Mouse (Mus musculus): ENCODE measurements around the gene Cav3. TPM values are rescaled to one million over a fixed set of nuclear protein-coding genes. Genes with fewer than 3 reads are reported as not detected.

Gene Cav3
- under 1 TPM; 0.55 to 0.94 TPM for total RNA-seq (2021)
- long read RNA-seq, experiment 1, partial matches to known transcripts: 0 of 1 reads
- long read RNA-seq, experiment 1, other reads (novel, unspliced or antisense): 0 of 1 reads
- long read RNA-seq, experiment 2: 0 reads

- DNase-seq (ENCODE audit: low spot score in 2 of 2): no peak
Observed at GRCm38 (mm10) chr6:112459341-112459749, at the start of gene Cav3. TSS of gene Cav3 (plus strand) at chr6:112459505.

DNA sequence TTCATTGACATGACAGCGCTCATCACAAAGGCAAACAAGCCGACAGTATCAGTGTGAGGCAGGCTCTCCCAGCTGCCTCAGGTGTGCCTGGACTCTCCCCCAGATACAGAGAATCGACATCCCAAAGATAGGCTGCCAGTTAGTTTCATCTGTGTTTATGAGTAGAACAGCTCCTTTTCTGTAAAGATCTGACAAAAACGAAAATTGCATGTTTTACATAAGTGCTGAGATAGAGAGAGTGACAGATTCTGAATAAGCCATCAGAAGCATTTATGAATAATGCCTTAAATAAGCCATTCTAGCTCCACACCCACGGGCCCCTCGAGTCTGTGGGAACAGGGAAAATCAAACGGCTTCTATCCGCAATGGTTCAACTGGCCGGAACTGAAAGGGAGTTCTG, 40.0 kb upstream of the Cav3 start:
- no peak for DNase-seq (ENCODE audit: low spot score in 2 of 2)

DNA sequence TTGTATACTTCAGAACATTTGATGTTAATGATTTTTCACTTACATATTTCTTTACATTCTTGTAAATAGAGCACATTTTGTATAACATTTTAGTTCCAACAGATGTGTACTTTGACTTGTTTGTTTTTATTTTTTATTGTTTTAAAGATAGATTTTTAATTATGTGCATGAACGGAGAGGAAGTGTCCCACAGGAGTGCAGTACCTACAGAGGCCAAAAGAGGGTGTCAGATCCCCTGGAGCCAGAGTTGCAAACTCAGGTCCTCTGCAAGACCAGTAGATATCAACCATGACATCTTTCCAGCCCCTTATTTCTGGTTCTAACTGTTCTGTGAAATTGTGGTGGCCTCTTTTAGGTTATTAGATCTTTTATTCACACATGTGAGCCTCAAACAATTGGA, 38.4 kb upstream of the Cav3 start:
- no peak for DNase-seq (ENCODE audit: low spot score in 2 of 2)

DNA sequence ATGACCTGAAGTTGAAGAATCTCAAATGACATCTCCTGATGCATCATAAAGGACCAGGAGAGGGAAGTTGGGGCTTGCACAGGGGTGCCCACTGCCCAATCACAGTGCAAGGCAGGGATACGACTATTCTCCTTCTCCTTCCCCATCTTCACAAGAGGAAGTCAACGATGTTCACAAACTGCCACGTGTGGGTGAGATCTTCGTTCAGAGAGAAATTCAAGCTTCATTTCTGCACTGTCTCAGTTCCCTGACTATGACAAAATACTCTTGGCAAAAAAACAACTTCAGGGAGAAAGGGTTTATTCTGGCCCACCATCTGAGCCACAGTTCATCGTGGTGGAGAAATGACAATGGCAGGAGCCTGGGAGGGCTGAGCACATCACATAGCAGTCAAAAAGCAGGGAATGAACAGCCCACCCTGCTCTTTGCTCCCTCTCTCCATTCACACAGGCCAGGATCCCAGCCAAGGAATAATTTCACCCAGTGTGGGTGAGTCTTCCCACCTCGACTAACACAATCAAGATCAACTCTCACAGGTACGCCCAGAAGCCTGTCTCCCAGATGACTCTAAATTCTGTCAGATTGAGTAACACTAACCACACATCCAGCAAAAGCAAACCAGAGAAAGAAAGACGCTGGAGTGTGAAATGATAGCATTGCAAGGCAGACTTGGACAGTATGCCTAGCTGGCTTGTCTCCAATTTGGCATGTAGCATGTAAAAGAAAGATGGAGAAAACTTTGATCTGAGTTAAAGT, 35.4 kb upstream of the Cav3 start:
- no peak for DNase-seq (ENCODE audit: low spot score in 2 of 2)

DNA sequence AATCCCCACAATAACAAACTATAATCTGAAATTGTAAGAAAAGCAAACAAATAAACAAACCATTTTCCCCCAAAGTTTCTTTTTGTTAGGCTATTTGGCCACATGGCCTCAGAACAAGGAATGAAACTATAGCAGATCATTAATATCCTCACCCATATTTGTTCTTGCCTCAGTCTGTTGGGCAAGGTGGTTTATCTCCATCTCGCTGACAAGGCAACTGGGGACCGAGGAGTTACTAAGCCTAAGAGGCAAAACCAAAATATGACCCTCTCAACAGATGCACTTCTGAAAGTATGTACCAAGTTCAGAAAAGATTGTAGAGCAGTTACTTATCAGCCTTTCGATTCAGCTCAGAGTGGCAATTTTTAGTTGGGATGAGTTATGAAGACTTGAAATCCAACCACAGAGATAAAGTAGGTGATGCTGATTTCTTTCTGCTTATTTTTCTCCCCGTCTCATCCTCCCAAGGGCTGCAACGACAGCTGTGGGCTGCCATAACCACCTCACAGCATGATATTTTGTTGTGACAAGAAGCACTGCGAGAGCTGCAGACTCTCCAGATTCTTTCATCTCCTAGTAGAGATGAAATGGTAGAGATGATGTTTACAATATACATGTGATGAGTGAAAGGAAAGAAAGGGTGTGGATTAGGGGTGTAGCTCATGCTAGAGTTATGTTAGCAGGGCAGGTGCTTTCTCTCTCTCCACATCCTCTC, 33.1 kb upstream of the Cav3 start:
- no peak for DNase-seq (ENCODE audit: low spot score in 2 of 2)

GRCm38 (mm10) chr6:112445675-112446074, 13.6 kb upstream of the Cav3 start:
- DNase-seq (ENCODE audit: low spot score in 2 of 2): no peak

- DNase-seq (ENCODE audit: low spot score in 2 of 2): no peak
Observed at GRCm38 (mm10) chr6:112461459-112461858, 2.2 kb downstream of the Cav3 start.

DNA sequence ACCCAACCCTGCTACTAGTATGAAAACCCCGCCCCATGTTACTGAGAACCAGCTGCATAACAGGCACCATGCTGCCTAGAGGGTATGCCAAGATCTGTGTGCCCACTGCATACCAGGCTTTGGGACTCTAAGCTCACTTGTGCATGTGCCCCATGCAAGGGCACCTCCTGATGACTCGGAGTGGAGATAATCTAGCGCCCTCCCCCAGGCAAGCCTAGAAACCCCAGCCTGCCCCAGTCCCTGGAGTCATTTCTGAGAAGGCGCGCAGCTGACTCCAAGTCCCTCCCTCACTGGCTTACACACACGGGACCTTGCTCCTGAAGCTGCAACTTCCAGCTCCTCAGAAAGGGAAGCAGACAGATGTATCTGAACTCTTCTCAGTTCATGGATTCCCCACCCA, 4.0 kb downstream of the Cav3 start:
- DNase-seq (ENCODE audit: low spot score in 2 of 2): no peak

DNA sequence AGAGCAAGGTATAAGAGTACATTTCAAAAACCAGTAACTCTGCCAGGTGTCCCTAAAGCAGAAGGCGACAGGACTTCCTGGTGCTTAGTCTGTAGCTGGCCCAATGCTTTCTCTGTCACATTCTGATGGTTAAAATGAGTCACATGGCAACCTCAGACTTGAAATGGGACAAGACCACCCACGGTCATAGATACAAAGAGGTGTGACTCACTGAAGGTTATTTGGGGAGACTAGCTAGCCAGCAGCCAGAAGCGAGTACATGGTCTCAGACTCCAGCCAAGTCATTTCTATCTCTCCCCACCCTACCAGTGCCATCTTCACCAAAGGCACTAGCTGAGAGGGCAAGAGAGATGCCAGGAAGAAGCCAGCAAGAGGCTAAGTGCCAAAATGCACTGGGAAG, 6.1 kb downstream of the Cav3 start:
- no peak for DNase-seq (ENCODE audit: low spot score in 2 of 2)

- no peak for DNase-seq (ENCODE audit: low spot score in 2 of 2)
Observed at GRCm38 (mm10) chr6:112466001-112466400, 6.7 kb downstream of the Cav3 start.

DNA sequence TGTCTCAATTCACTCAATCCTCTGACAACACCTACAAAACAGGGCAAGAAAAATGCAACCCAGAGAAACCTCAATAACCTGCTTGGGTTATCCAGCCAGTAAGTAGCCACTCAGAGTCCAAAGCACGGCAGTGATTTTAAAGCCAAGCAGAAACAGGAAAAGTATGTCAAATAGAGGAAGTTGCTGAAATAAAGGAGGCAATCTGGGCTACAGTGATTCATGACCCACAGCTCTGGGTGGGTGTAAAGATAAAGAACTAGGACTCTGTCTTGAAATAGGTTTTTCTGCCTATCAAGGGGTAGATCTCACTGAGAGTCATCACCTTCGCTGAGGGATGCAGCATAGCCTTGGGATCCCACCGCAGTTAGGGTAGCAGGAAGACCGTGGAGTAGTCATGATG, 12.3 kb downstream of the Cav3 start:
- no peak for DNase-seq (ENCODE audit: low spot score in 2 of 2)

DNA sequence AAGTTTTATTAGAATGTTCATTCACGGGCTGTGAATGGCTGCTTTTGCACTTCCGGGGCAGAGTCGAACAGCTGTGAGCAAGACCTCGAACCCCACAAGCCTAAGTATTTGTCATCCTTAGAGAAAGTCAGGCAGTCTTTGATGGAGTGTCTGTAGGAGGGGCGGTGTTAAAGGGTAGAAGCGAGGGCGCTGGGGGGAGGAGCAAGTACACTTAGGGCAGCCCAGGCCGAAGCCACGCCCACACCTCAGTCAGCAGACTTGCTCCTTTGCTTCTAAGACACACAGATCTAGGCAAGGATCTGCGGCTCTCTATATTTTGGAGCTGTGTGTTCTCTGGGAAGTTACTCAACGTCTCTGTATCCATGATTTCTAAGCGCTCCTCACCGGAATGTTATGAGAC, 20.6 kb downstream of the Cav3 start:
- DNase-seq (ENCODE audit: low spot score in 2 of 2): no peak

DNA sequence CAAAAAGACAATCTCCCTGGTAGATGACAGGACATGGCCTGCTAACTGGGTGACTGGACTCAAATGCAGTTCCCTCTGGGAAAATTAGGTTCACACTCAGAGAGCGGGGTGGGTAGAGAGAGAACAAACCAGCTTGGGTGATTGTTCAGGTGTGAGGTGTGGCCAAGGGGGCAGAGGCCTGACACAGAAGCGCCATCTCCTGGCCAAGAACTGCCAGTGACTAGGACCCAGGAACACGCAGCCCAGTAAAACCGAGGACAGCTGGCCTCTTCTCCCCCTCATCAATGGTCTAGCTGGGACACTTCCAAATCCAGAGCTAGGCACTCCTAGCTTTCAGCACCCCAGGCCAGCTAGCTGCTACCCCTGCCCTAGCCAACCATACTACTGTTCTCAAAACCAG, 25.0 kb downstream of the Cav3 start:
- DNase-seq (ENCODE audit: low spot score in 2 of 2): peak in 1 of 2 experiments; percentile 33

GRCm38 (mm10) chr6:112487993-112488392, 28.7 kb downstream of the Cav3 start:
- no peak for DNase-seq (ENCODE audit: low spot score in 2 of 2)

- DNase-seq (ENCODE audit: low spot score in 2 of 2): no peak
Observed at GRCm38 (mm10) chr6:112488821-112489180, 29.5 kb downstream of the Cav3 start.

- DNase-seq (ENCODE audit: low spot score in 2 of 2): no peak
Observed at GRCm38 (mm10) chr6:112489181-112489909, 30.0 kb downstream of the Cav3 start.

GRCm38 (mm10) chr6:112489910-112490559, 30.7 kb downstream of the Cav3 start, which contains the start of gene Oxtr:
TSS of gene Oxtr (minus strand) at chr6:112489943.
- no peak for DNase-seq (ENCODE audit: low spot score in 2 of 2)

GRCm38 (mm10) chr6:112490625-112491242, 31.4 kb downstream of the Cav3 start:
- DNase-seq (ENCODE audit: low spot score in 2 of 2): peak; percentile 84 to 86

- no peak for DNase-seq (ENCODE audit: low spot score in 2 of 2)
Observed at GRCm38 (mm10) chr6:112491521-112491920, 32.2 kb downstream of the Cav3 start.

DNA sequence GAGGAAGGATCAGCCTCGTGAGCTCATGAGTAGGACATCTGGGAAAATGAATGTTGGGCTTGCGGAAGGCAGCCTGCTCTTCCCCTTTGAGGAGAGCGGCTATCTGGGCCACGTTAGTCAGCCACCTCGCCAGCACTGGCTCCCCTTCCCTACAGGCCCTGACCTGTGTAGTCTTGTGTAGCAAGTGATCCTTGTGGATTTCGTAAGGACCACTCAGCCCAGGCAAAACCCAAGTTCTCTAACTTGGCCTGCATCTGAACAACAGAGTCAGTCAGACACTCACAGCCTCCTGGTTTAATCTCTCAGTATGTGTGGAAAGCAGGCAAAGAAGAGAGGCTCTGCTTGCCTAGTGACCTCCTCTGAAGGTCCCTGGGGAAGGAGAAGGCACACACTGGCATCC, 33.4 kb downstream of the Cav3 start:
- DNase-seq (ENCODE audit: low spot score in 2 of 2): no peak

DNA sequence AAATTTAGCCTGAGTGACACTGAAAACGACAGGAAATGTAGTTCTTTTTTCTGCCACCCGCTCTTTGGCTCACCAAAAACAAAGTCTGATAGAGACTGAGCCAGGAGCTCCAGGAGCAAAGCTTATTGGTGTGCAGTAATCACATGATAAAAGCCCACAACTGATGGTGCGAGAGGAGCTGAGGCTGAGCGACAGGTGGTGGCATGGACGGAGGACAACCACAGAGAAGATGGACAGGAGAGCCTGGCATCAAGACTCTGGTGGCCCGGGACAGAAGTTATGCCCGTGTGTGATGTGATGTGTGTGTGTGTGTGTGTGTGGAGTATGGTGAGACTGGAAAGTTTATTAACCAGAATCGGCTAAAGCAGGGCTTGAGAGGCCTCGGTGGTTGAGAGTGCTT, 34.1 kb downstream of the Cav3 start:
- no peak for DNase-seq (ENCODE audit: low spot score in 2 of 2)

Measured in layer of hippocampus, postnatal 14 days (tissue).